Mouse (Mus musculus) CH12.LX (cell line): ENCODE measurements around the gene Axdnd1. TPM values are rescaled to one million over a fixed set of nuclear protein-coding genes. Genes with fewer than 3 reads are reported as not detected.

Source experiments
- DNase-seq: peaks from one replicate; pipeline ENCODE4 v3.0.0-alpha.2; 2013; ENCODE audit errors: extremely low read depth
- H3K27ac ChIP-seq: 2 replicates; pipeline ENCODE4 v1.5.1; 2012; ENCODE audit warnings: low read depth, mild to moderate bottlenecking, control low read depth, moderate library complexity; ENCODE audit not compliant: insufficient read depth
- H3K27me3 ChIP-seq: replicated peaks from 2 replicates; pipeline ENCODE3; 2012; ENCODE audit warnings: inconsistent platforms
- H3K36me3 ChIP-seq, 2 experiments: replicated peaks in 1 of 2; 2 replicates each; pipeline versions ENCODE3 to v1.6.1; 2012; ENCODE audit warnings: inconsistent platforms in 1 of 2, low read length in 1 of 2, mild to moderate bottlenecking in 1 of 2, mixed read lengths in 1 of 2, moderate library complexity in 1 of 2; ENCODE audit not compliant: control insufficient read depth in 1 of 2, insufficient read depth in 1 of 2
- H3K4me1 ChIP-seq, 2 experiments: 2 replicates each; pipeline ENCODE4 v1.6.1; 2012; ENCODE audit warnings: inconsistent platforms in 1 of 2, moderate library complexity in 1 of 2; ENCODE audit not compliant: insufficient read depth in 2 of 2, control insufficient read depth in 1 of 2
- H3K4me2 ChIP-seq: 2 replicates; pipeline ENCODE4 v1.6.1; 2012; ENCODE audit warnings: low read depth, mild to moderate bottlenecking, control low read depth; ENCODE audit not compliant: poor library complexity, insufficient read depth, severe bottlenecking
- H3K4me3 ChIP-seq, 3 experiments: fragments of 150-350 bp in 1 of 3; sonication (generic) in 1 of 3; replicated peaks in 1 of 3; 2 replicates each; pipeline versions ENCODE3 to v1.5.1; 2011 to 2012; ENCODE audit warnings: low read depth in 2 of 3, low read length in 2 of 3, mild to moderate bottlenecking in 2 of 3, moderate library complexity in 2 of 3, control low read depth in 1 of 3, improper control_type of control experiment in 1 of 3, inconsistent platforms in 1 of 3, mixed read lengths in 1 of 3; ENCODE audit not compliant: poor library complexity in 1 of 3
- H3K79me2 ChIP-seq: replicated peaks from 2 replicates; pipeline ENCODE4 v1.6.1; 2012; ENCODE audit warnings: mild to moderate bottlenecking, moderate library complexity; ENCODE audit not compliant: control insufficient read depth, poor library complexity, insufficient read depth, severe bottlenecking; ENCODE audit errors: extremely low read depth
- H3K9ac ChIP-seq: 2 replicates; pipeline ENCODE4 v1.6.1; 2012; ENCODE audit warnings: low read depth, mild to moderate bottlenecking, control low read depth, moderate library complexity; ENCODE audit not compliant: insufficient read depth
- H3K9me3 ChIP-seq: replicated peaks from 2 replicates; pipeline ENCODE3; 2012; ENCODE audit warnings: low read length, inconsistent platforms, mixed read lengths
- BHLHE40 ChIP-seq: IDR thresholded peaks from 2 replicates; pipeline ENCODE4 v1.6.1; 2011; ENCODE audit warnings: mild to moderate bottlenecking, low read depth, low read length, improper control_type of control experiment
- CHD1 ChIP-seq: IDR thresholded peaks from 2 replicates; pipeline ENCODE4 v1.6.1; 2012; ENCODE audit warnings: low read depth, low read length, improper control_type of control experiment, inconsistent platforms
- CTCF ChIP-seq, 2 experiments: IDR thresholded peaks in 1 of 2; conservative IDR thresholded peaks in 1 of 2; 2 replicates each; pipeline ENCODE4 v1.5.1; 2011 to 2012; ENCODE audit warnings: low read depth in 2 of 2, low read length in 2 of 2, improper control_type of control experiment in 1 of 2, inconsistent platforms in 1 of 2, mild to moderate bottlenecking in 1 of 2, moderate library complexity in 1 of 2
- E2F4 ChIP-seq: IDR thresholded peaks from 2 replicates; pipeline ENCODE4 v1.6.1; 2011; ENCODE audit warnings: low read depth, low read length, improper control_type of control experiment; ENCODE audit not compliant: insufficient replicate concordance
- EP300 ChIP-seq: IDR thresholded peaks from 2 replicates; pipeline ENCODE4 v1.6.1; 2011; ENCODE audit warnings: low read length, improper control_type of control experiment
- GABPA ChIP-seq: IDR thresholded peaks from 2 replicates; pipeline ENCODE4 v1.6.1; 2012; ENCODE audit warnings: low read depth, low read length, improper control_type of control experiment, inconsistent platforms; ENCODE audit not compliant: insufficient replicate concordance
- HCFC1 ChIP-seq: IDR thresholded peaks from 2 replicates; pipeline ENCODE4 v1.6.1; 2012; ENCODE audit warnings: low read depth, mild to moderate bottlenecking, inconsistent platforms, low read length, improper control_type of control experiment
- IRF4 ChIP-seq: IDR thresholded peaks from 2 replicates; pipeline ENCODE4 v1.6.1; 2014; ENCODE audit warnings: low read depth, mild to moderate bottlenecking, inconsistent platforms, low read length, improper control_type of control experiment
- JUN ChIP-seq: IDR thresholded peaks from 2 replicates; pipeline ENCODE4 v1.6.1; 2011; ENCODE audit warnings: low read depth, mild to moderate bottlenecking, low read length, improper control_type of control experiment, moderate library complexity; ENCODE audit not compliant: insufficient read depth
- JUND ChIP-seq: conservative IDR thresholded peaks from 2 replicates; pipeline ENCODE4 v1.6.1; 2011; ENCODE audit warnings: low read depth, low read length, improper control_type of control experiment
- KAT2A ChIP-seq: IDR thresholded peaks from 2 replicates; pipeline ENCODE4 v1.6.1; 2012; ENCODE audit warnings: low read length, improper control_type of control experiment, inconsistent platforms; ENCODE audit not compliant: insufficient replicate concordance
- MAX ChIP-seq: IDR thresholded peaks from 2 replicates; pipeline ENCODE4 v1.6.1; 2011; ENCODE audit warnings: low read length, improper control_type of control experiment
- MAZ ChIP-seq: IDR thresholded peaks from 2 replicates; pipeline ENCODE4 v1.6.1; 2012; ENCODE audit warnings: low read depth, mild to moderate bottlenecking, inconsistent platforms, low read length, improper control_type of control experiment, moderate library complexity
- NELFE ChIP-seq: IDR thresholded peaks from 2 replicates; pipeline ENCODE4 v1.6.1; 2011; ENCODE audit warnings: low read depth, low read length, improper control_type of control experiment
- NRF1 ChIP-seq: IDR thresholded peaks from 2 replicates; pipeline ENCODE4 v1.6.1; 2014; ENCODE audit warnings: low read depth, mild to moderate bottlenecking, inconsistent platforms, low read length, improper control_type of control experiment, moderate library complexity
- POLR2A ChIP-seq: IDR thresholded peaks from 2 replicates; pipeline ENCODE4 v1.6.1; 2011; ENCODE audit warnings: low read depth, mild to moderate bottlenecking, improper control_type of control experiment, low read length
- POLR2AphosphoS2 ChIP-seq: IDR thresholded peaks from 2 replicates; pipeline ENCODE4 v1.6.1; 2011; ENCODE audit warnings: low read depth, low read length, improper control_type of control experiment
- RAD21 ChIP-seq: IDR thresholded peaks from 2 replicates; pipeline ENCODE4 v1.6.1; 2011; ENCODE audit warnings: low read depth, mild to moderate bottlenecking, low read length, improper control_type of control experiment, moderate library complexity
- RCOR1 ChIP-seq: conservative IDR thresholded peaks from 2 replicates; pipeline ENCODE4 v1.6.1; 2012; ENCODE audit warnings: low read depth, mild to moderate bottlenecking, inconsistent platforms, low read length, improper control_type of control experiment
- SIN3A ChIP-seq: IDR thresholded peaks from 2 replicates; pipeline ENCODE4 v1.6.1; 2012; ENCODE audit warnings: low read length, improper control_type of control experiment, inconsistent platforms
- SMC3 ChIP-seq: IDR thresholded peaks from 2 replicates; pipeline ENCODE4 v1.6.1; 2011; ENCODE audit warnings: low read depth, low read length, improper control_type of control experiment
- TBP ChIP-seq: conservative IDR thresholded peaks from 2 replicates; pipeline ENCODE4 v1.6.1; 2011; ENCODE audit warnings: low read depth, low read length, improper control_type of control experiment
- USF1 ChIP-seq: IDR thresholded peaks from 2 replicates; pipeline ENCODE4 v1.6.1; 2014; ENCODE audit warnings: low read depth, mild to moderate bottlenecking, inconsistent platforms, low read length, improper control_type of control experiment
- USF2 ChIP-seq: conservative IDR thresholded peaks from 2 replicates; pipeline ENCODE4 v1.6.1; 2011; ENCODE audit warnings: low read depth, low read length, improper control_type of control experiment
- ZKSCAN1 ChIP-seq: IDR thresholded peaks from 2 replicates; pipeline ENCODE4 v1.6.1; 2012; ENCODE audit warnings: low read depth, inconsistent platforms, low read length, improper control_type of control experiment, borderline replicate concordance
- ZMIZ1 ChIP-seq: IDR thresholded peaks from 2 replicates; pipeline ENCODE4 v1.6.1; 2012; ENCODE audit warnings: low read depth, mild to moderate bottlenecking, inconsistent platforms, low read length, improper control_type of control experiment
- dilution Hi-C: fragments of 300-500 bp; cut with MboI; formaldehyde crosslinking; loops from 2 replicates; pipeline ENCODE4 v1.14.3; 2020; ENCODE audit warnings: low sequenced_read_pairs; ENCODE audit not compliant: extremely low pct_unique_long_range_greater_than_20kb, extremely low pct_ligation_motif_present
- in situ Hi-C: fragments of 300-500 bp; cut with MboI; formaldehyde crosslinking; loops from 3 replicates; pipeline ENCODE4 v1.14.3; 2019; ENCODE audit warnings: low sequenced_read_pairs, low pct_ligation_motif_present, low pct_unique_long_range_greater_than_20kb, mixed read lengths
- polyA plus RNA-seq: library from polyadenylated mRNA; unstranded; fragments of >175 nt; gene quantifications from 2 replicates; pipeline ENCODE4 v1.2.1, GENCODE M21; 2012; ENCODE audit warnings: low read depth; ENCODE audit not compliant: insufficient read length
- total RNA-seq, 2 experiments: library from RNA; depleted of rRNA; stranded (reverse); fragments of 300-350 nt in 1 of 2; fragments of >200 nt in 1 of 2; gene quantifications; 2 replicates each; pipeline ENCODE4 v1.2.3; 2012 to 2014

Gene Axdnd1
- total and polyA plus RNA-seq, 3 experiments: not detected

- no peak overlapping the region for H3K4me3 ChIP-seq
- DNase-seq: no peak
- H3K9me3 ChIP-seq: peaks cover 10% of the 10 kb centered on the region
- in situ Hi-C loops: no loop called here
- H3K79me2 ChIP-seq: no peaks in the 10 kb centered on the region
- TF ChIP-seq USF1: no peak
- no peak for TF ChIP-seq JUN
- no peak for TF ChIP-seq GABPA
- no peak for TF ChIP-seq MAX
- no peak for TF ChIP-seq SMC3
- TF ChIP-seq ZKSCAN1: no peak
- TF ChIP-seq POLR2A: no peak
- TF ChIP-seq POLR2AphosphoS2: no peak
- no peak for TF ChIP-seq CHD1
- TF ChIP-seq RCOR1: no peak
- no peak for TF ChIP-seq E2F4
- no peak for TF ChIP-seq CTCF (conservative IDR thresholded peaks at IDR 0.05 in 1 of 2, IDR thresholded peaks at IDR 0.05 in 1 of 2; ENCODE audit: low read depth in 2 of 2, low read length in 2 of 2)
- TF ChIP-seq KAT2A: no peak
- TF ChIP-seq NRF1: no peak
- TF ChIP-seq JUND: no peak
- no peak for TF ChIP-seq USF2
- no peak for TF ChIP-seq HCFC1
- H3K27me3 ChIP-seq: no peaks in the 10 kb centered on the region
- no peak overlapping the region for H3K9ac ChIP-seq
- no peak overlapping the region for H3K27ac ChIP-seq
- H3K4me1 ChIP-seq: peaks cover 0 to 5% of the 10 kb centered on the region in 2 experiments; a peak in 1 of 4 replicates
- no peak overlapping the region for H3K4me2 ChIP-seq
- dilution Hi-C loops: no loop called here
- no peaks in the 10 kb centered on the region for H3K36me3 ChIP-seq
These were observed 70.5 kb downstream of the Axdnd1 start for GRCm38 (mm10) chr1:156350441-156350840.

- no peak for DNase-seq
- TF ChIP-seq CHD1 (no peak), HCFC1 (no peak), JUND (no peak), JUN (no peak), NRF1 (no peak), IRF4 (no peak), SIN3A (no peak), MAZ (no peak), BHLHE40 (no peak), TBP (no peak), EP300 (no peak), ZMIZ1 (no peak), USF1 (no peak), ZKSCAN1 (no peak), MAX (no peak), RAD21 (no peak), GABPA (no peak), NELFE (no peak), SMC3 (no peak)
- dilution Hi-C loops (no loop called here), in situ Hi-C loops (no loop called here)
- no peaks in the 10 kb centered on the region for H3K36me3 ChIP-seq
- no peaks in the 10 kb centered on the region for H3K27me3 ChIP-seq
- no peak overlapping the region for H3K9ac ChIP-seq
- no peak overlapping the region for H3K4me3 ChIP-seq
- H3K9me3 ChIP-seq: peaks cover 2% of the 10 kb centered on the region
- H3K4me2 ChIP-seq: no peak overlapping the region
- H3K27ac ChIP-seq: no peak overlapping the region
- peaks cover 0 to 17% of the 10 kb centered on the region in 2 experiments; a peak in 2 of 4 replicates for H3K4me1 ChIP-seq
- H3K79me2 ChIP-seq: no peaks in the 10 kb centered on the region
These were observed 71.9 kb downstream of the Axdnd1 start for GRCm38 (mm10) chr1:156349031-156349430.
